Mouse (Mus musculus) common myeloid progenitor, adult 5-6 weeks (primary cell): ENCODE data around the gene 9430015G10Rik. TPM values are rescaled to one million over a fixed set of nuclear protein-coding genes. Genes with fewer than 3 reads are reported as not detected.
A peak's percentile ranks its signal among the peaks of the same experiment; 100 is the strongest.

Experiments used
- ATAC-seq: replicated peaks from 2 replicates; pipeline ENCODE4 v1.8.0; 2016; ENCODE audit warnings: low read depth, mild to moderate bottlenecking, moderate TSS enrichment, inconsistent platforms; ENCODE audit not compliant: poor library complexity, severe bottlenecking
- total RNA-seq: library from RNA; stranded (forward); fragments of 200-1000, 187-1606 nt; gene quantifications from 2 replicates; pipeline ENCODE4 v1.2.3, GENCODE M21; 2017

The 9430015G10Rik gene
- total RNA-seq, 1 experiment from 2014 or later = 34.1 TPM

DNA sequence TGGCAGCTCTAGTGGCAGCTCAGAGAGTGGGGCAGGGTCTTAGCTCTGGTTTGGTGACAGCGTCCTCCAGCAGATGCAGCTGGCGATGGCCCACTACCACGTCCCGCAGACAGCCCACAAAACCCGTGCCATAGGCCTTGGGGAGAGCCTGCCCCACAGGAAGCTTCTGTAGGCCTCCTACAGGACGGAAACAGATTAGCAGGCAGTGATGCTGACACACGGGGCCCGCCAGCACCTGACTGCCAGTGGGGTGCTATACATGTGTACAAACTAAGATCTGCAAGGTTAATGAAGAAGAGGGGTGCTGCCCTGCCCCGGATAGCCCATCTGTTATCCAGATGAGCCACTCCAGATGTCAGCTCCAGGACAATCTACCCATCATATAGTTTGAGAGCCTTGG, 56.7 kb downstream of the 9430015G10Rik start:
- ATAC-seq = peak; percentile 87; the same call in 1 of the 2 replicates

DNA sequence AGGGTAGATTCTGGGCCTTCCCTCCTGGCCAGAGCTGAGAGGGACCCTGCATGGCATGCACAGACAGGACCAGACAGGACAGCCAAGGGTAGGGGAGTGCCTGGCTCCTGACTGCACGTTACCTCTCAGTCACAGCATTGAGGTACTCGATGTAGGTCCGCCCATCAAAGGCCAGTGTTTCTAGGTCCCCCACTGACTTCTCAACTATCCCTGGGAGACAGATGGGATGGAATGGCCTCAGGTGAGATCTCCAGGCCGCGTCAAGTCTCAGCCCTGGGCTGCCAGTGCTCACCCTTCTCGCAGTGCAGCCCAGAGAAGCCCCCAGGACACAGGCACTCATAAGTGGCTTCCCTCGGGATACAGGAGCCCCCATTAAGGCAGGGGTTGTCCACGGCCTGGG, 58.8 kb downstream of the 9430015G10Rik start:
- ATAC-seq = no peak

DNA sequence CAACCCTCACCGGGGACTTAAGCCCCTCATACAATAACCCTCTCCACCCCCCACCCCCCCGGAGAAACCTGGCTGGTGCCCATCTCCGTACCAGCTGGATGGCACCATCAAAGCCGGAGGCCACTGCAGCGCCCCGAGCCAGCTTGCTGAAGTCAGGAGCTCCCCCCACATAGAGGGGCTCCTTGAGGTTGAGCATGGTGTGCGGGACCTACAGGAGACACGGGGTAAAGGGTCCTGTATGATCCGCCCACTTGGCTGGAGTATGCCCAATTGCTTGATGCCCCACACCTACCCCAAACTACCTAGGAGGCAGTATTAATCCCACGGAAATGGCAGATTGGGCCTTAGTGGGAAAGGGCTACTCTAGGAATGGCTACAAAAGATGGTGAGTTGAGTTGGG, 59.3 kb downstream of the 9430015G10Rik start:
- ATAC-seq = no peak

DNA sequence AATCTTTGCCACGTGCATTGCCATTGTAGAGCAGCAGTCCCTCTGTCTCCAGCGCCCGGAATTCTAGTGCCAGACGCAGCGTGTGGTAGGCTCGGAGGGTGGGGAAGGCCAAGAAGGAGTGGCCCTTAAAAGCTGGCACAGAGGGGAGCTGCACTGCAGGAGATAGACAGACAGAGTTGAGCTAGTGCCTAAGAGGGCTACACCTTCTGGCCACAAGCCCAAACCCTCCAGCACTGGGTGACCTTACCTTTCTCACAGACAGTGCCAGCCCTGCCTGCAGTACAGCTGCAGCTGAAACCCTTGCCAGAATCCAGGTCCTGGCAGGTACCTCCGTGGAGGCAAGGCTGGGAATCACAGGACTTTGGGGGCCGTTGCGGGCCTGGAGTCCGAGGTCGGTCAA, 62.0 kb downstream of the 9430015G10Rik start:
- ATAC-seq = no peak

Other genes with a start within 250 kb of the 9430015G10Rik start
- gene Tas1r3, start 246.6 kb upstream of the 9430015G10Rik start, total RNA-seq = 0.09 TPM in 1 of 2 replicates, not detected in the other
- 9.2 and 10.2 TPM in 2 replicates for gene Cptp, start 240.5 kb upstream of the 9430015G10Rik start, total RNA-seq
- 17.5 and 25.1 TPM in 2 replicates for gene Ints11, start 240.4 kb upstream of the 9430015G10Rik start, total RNA-seq
- 18.1 and 39.2 TPM in 2 replicates for gene Pusl1, start 218.2 kb upstream of the 9430015G10Rik start, total RNA-seq
- gene Acap3, start 218.2 kb upstream of the 9430015G10Rik start, total RNA-seq = 18.0 and 20.1 TPM in 2 replicates
- gene Ube2j2, start 166.2 kb upstream of the 9430015G10Rik start, total RNA-seq = 91.5 and 103 TPM in 2 replicates
- gene C1qtnf12, start 147.7 kb upstream of the 9430015G10Rik start, total RNA-seq = 70.8 and 78.2 TPM in 2 replicates
- 7.5 and 9.0 TPM in 2 replicates for gene B3galt6, start 117.3 kb upstream of the 9430015G10Rik start, total RNA-seq
- 125 and 157 TPM in 2 replicates for gene Sdf4, start 117.1 kb upstream of the 9430015G10Rik start, total RNA-seq
- gene Tnfrsf4, start 96.1 kb upstream of the 9430015G10Rik start, total RNA-seq = not detected in 2 replicates
- gene Tnfrsf18, start 83.8 kb upstream of the 9430015G10Rik start, total RNA-seq = 6.1 and 9.8 TPM in 2 replicates
- not detected in 2 replicates for gene Ttll10, start 50.6 kb upstream of the 9430015G10Rik start, total RNA-seq
- 0.05 TPM in 1 of 2 replicates, not detected in the other for gene Rnf223, start 20.5 kb downstream of the 9430015G10Rik start, total RNA-seq
- 1.5 and 2.0 TPM in 2 replicates for gene Agrn, start 87.5 kb downstream of the 9430015G10Rik start, total RNA-seq
- 3.7 TPM in 1 of 2 replicates, not detected in the other for gene Isg15, start 90.8 kb downstream of the 9430015G10Rik start, total RNA-seq
- gene AW011738, start 93.3 kb downstream of the 9430015G10Rik start, total RNA-seq = 0.18 and 3.1 TPM in 2 replicates
- gene Perm1, start 105.9 kb downstream of the 9430015G10Rik start, total RNA-seq = 0.09 TPM in 1 of 2 replicates, not detected in the other
- 12.9 and 16.8 TPM in 2 replicates for gene Plekhn1, start 124.9 kb downstream of the 9430015G10Rik start, total RNA-seq
- gene Noc2l, start 126.0 kb downstream of the 9430015G10Rik start, total RNA-seq = 141 and 157 TPM in 2 replicates
- 0.10 and 0.82 TPM in 2 replicates for gene Samd11, start 145.7 kb downstream of the 9430015G10Rik start, total RNA-seq
- gene Vmn2r-ps159, start 221.1 kb downstream of the 9430015G10Rik start, total RNA-seq = not detected in 2 replicates